Comparison of ENCODE assay signal across 21 mouse cellular contexts in the genomic region with DNA sequence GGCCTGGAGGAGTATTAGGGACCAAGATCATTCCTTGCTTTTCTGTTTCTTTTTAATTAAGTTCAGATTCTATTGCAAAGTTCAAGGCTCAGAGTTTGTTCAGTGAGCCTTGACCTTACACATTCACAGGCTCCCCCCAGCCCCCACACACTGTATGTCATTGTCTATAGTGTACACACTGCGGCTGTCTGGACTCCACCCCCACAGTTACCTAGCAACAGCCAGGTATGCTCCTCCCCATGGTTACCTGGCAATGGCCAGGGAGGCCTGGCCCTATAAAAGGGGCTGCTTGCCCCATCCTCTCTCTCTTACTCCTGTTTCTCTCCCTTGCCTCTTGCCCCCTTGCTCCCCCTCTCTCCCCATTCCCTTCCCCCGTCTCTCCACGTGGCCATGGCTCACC.
DNase-seq lines count a peak whose midpoint lies in the region; ATAC-seq lines count a peak whose summit lies in the region.
"Had no signal": no experiment of that assay in that cellular context is flagged by ENCODE, and none has a peak within 500 bp of the region (broad histone marks: within the 10 kb centered on the region; RNA-seq: fewer than 3 reads in every experiment).

No protein-coding gene starts in this region.

- H3K4me1 ChIP-seq in hindbrain, embryonic 10.5 days (replicated peaks), result peaks cover 33% of the 10 kb centered on the region
- peaks cover 21% of the 10 kb centered on the region for H3K4me1 ChIP-seq in hindbrain, embryonic 12.5 days
- peaks cover 8% of the 10 kb centered on the region; the same call in 1 of the 2 replicates for H3K4me1 ChIP-seq in kidney, embryonic 16.5 days (ENCODE audit: insufficient read depth, low read length)
- H3K4me1 ChIP-seq in stomach, embryonic 15.5 days, result no peaks in the 10 kb centered on the region
- H3K4me1 ChIP-seq: heart, embryonic 13.5 days; limb, embryonic 15.5 days; liver, embryonic 15.5 days had no signal

- H3K27me3 ChIP-seq in hindbrain, embryonic 10.5 days (ENCODE audit: insufficient read depth, poor library complexity, severe bottlenecking), result no peaks in the 10 kb centered on the region
- H3K27me3 ChIP-seq in hindbrain, embryonic 12.5 days, result peaks cover 4% of the 10 kb centered on the region; the same call in 1 of the 2 replicates
- H3K27me3 ChIP-seq in kidney, embryonic 16.5 days (ENCODE audit: insufficient read depth, low read length), result no peaks in the 10 kb centered on the region
- no peaks in the 10 kb centered on the region for H3K27me3 ChIP-seq in stomach, embryonic 15.5 days (replicated peaks)
- H3K27me3 ChIP-seq: heart, embryonic 13.5 days; limb, embryonic 15.5 days; liver, embryonic 15.5 days; midbrain, embryonic 15.5 days; neural tube, embryonic 15.5 days had no signal

- no peaks in the 10 kb centered on the region for H3K9me3 ChIP-seq in hindbrain, embryonic 10.5 days
- H3K9me3 ChIP-seq in hindbrain, embryonic 12.5 days (replicated peaks), result no peaks in the 10 kb centered on the region
- no peaks in the 10 kb centered on the region for H3K9me3 ChIP-seq in kidney, embryonic 16.5 days (ENCODE audit: low read length)
- H3K9me3 ChIP-seq in stomach, embryonic 15.5 days, result no peaks in the 10 kb centered on the region
- H3K9me3 ChIP-seq: forebrain, embryonic 12.5 days; heart, embryonic 13.5 days; limb, embryonic 15.5 days; liver, embryonic 15.5 days; midbrain, embryonic 15.5 days; neural tube, embryonic 15.5 days had no signal

- no peak overlapping the region for H3K27ac ChIP-seq in hindbrain, embryonic 10.5 days
- H3K27ac ChIP-seq in hindbrain, embryonic 12.5 days, result no peak overlapping the region
- peak overlapping the region; percentile 0; the same call in 1 of the 2 replicates for H3K27ac ChIP-seq in kidney, embryonic 16.5 days (ENCODE audit: low read length)
- H3K27ac ChIP-seq in stomach, embryonic 15.5 days, result no peak overlapping the region
- H3K27ac ChIP-seq: forebrain, embryonic 12.5 days; heart, embryonic 13.5 days; limb, embryonic 15.5 days; liver, embryonic 15.5 days; midbrain, embryonic 15.5 days; neural tube, embryonic 15.5 days had no signal

- H3K4me2 ChIP-seq in hindbrain, embryonic 12.5 days (replicated peaks), result no peak overlapping the region
- H3K4me2 ChIP-seq in kidney, embryonic 16.5 days (replicated peaks; ENCODE audit: low read depth, low read length), result no peak overlapping the region
- H3K4me2 ChIP-seq in stomach, embryonic 15.5 days, result no peak overlapping the region
- H3K4me2 ChIP-seq: forebrain, embryonic 12.5 days; heart, embryonic 13.5 days; limb, embryonic 15.5 days; liver, embryonic 15.5 days; midbrain, embryonic 15.5 days; neural tube, embryonic 15.5 days had no signal

- no peak for ATAC-seq in hindbrain, embryonic 12.5 days (ENCODE audit: low FRiP score)
- ATAC-seq in kidney, embryonic 16.5 days (ENCODE audit: low FRiP score, low TSS enrichment), result peak; percentile 95
- peak; percentile 79 for ATAC-seq in stomach, embryonic 15.5 days (ENCODE audit: insufficient read depth, low FRiP score, low read depth)
- no peak for ATAC-seq in monocyte, adult 5-6 weeks (replicated peaks; ENCODE audit: insufficient number of reproducible peaks, low FRiP score, low TSS enrichment, poor library complexity, severe bottlenecking)
- ATAC-seq: hindbrain, embryonic 16.5 days; midbrain, embryonic 15.5 days had no signal

- 46% methylated on average over 3 of the region's 3 CpGs for WGBS in hindbrain, embryonic 10.5 days
- 44% methylated on average over 3 of the region's 3 CpGs for WGBS in hindbrain, embryonic 12.5 days
- 22% methylated on average over 3 of the region's 3 CpGs for WGBS in kidney, embryonic 16.5 days
- 32% methylated on average over 3 of the region's 3 CpGs for WGBS in stomach, embryonic 15.5 days

- H3K9ac ChIP-seq in hindbrain, embryonic 12.5 days, result no peak overlapping the region
- H3K9ac ChIP-seq in kidney, embryonic 16.5 days (replicated peaks; ENCODE audit: low read length), result no peak overlapping the region
- H3K9ac ChIP-seq in stomach, embryonic 15.5 days, result no peak overlapping the region
- H3K9ac ChIP-seq: forebrain, embryonic 12.5 days; heart, embryonic 13.5 days; limb, embryonic 15.5 days; liver, embryonic 15.5 days; midbrain, embryonic 15.5 days; neural tube, embryonic 15.5 days had no signal

- no peaks in the 10 kb centered on the region for H3K36me3 ChIP-seq in hindbrain, embryonic 10.5 days
- H3K36me3 ChIP-seq in hindbrain, embryonic 12.5 days, result no peaks in the 10 kb centered on the region
- H3K36me3 ChIP-seq in kidney, embryonic 16.5 days (ENCODE audit: insufficient read depth, low read length), result no peaks in the 10 kb centered on the region
- H3K36me3 ChIP-seq in stomach, embryonic 15.5 days, result no peaks in the 10 kb centered on the region
- H3K36me3 ChIP-seq: forebrain, embryonic 12.5 days; G1E; heart, embryonic 13.5 days; limb, embryonic 15.5 days; liver, embryonic 15.5 days; midbrain, embryonic 15.5 days; neural tube, embryonic 15.5 days had no signal

- H3K4me3 ChIP-seq in hindbrain, embryonic 10.5 days, result no peak overlapping the region
- no peak overlapping the region for H3K4me3 ChIP-seq in hindbrain, embryonic 12.5 days
- H3K4me3 ChIP-seq in kidney, embryonic 16.5 days (ENCODE audit: low read length), result no peak overlapping the region
- H3K4me3 ChIP-seq in stomach, embryonic 15.5 days (replicated peaks), result no peak overlapping the region
- H3K4me3 ChIP-seq: forebrain, embryonic 12.5 days; heart, embryonic 13.5 days; limb, embryonic 15.5 days; liver, embryonic 15.5 days; midbrain, embryonic 15.5 days; neural tube, embryonic 15.5 days had no signal

- peak; percentile 18 for DNase-seq in hindbrain, embryonic 10.5 days (ENCODE audit: low spot score)
- DNase-seq in kidney, adult 11 months, result peak; percentile 59
- DNase-seq in thymus, postnatal 4 days, result no peak
- DNase-seq in spleen, postnatal 4 days (ENCODE audit: low spot score in 2 of 2), result no peak
- DNase-seq: cerebellum, adult 18-20 months; cerebellum, postnatal 36 days; layer of hippocampus, postnatal 36 days; lung, postnatal 14 days; right cerebral cortex, postnatal 14 days had no signal

Comparison
In these comparisons a context has a peak if more than half of its experiments do, and no peak if none do; other contexts are left out.
1. DNase-seq: peak in hindbrain, embryonic 10.5 days (single experiment) and kidney, adult 11 months (single experiment); none in thymus, postnatal 4 days (single experiment) and spleen, postnatal 4 days (0 of 2).
2. ATAC-seq: peak in kidney, embryonic 16.5 days (single experiment) and stomach, embryonic 15.5 days (single experiment); none in hindbrain, embryonic 12.5 days (single experiment) and monocyte, adult 5-6 weeks (single experiment).